Mouse (Mus musculus): ENCODE measurements around the gene Pdgfc.

DNA sequence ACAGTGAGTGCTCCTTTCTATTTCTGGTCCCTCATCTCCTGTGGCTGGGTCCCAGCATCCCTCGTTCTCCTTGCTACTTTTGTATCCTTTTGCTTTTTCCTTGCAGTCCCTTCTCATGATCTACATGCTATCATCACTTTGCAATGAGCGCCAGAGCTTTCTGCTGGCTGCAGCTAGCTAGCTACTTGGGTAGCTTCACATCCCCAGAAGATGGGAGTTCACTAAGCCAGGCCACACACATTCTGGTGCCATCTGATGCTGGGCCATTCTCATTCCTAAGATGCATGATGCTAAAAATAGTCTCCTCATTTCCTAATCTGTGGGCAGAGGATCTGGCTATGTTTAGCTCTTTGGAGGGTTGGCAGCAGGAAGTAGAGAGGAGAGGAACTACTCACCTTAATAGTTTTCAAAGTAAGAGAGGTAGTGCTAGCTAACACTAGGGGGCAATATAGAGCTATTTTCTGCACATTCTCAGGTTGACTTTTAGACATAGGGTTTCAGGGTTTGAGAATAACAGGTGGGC is 3.0 kb downstream of the Pdgfc start:
- TF ChIP-seq CTCF (conservative IDR thresholded peaks at IDR 0.05; ENCODE audit: low read length) (peak; percentile 72), NANOG (IDR thresholded peaks at IDR 0.05; ENCODE audit: borderline replicate concordance, low read length) (no peak), POU5F1 (IDR thresholded peaks at IDR 0.05; ENCODE audit: borderline replicate concordance, low read length) (no peak)

Measured in E14TG2a.4 (cell line).